Mouse (Mus musculus) cerebellum, adult (tissue): ENCODE measurements around the gene Ccdc30.
A peak's percentile ranks its signal among the peaks of the same experiment; 100 is the strongest.

Source experiments
- ATAC-seq: cut with Nextera tagmentation; 2 replicates; pipeline ENCODE4 v1.9.2; 2017; ENCODE audit warnings: mild to moderate bottlenecking, moderate library complexity, mixed read lengths; ENCODE audit not compliant: insufficient number of reproducible peaks, low FRiP score, low TSS enrichment

The Ccdc30 gene

DNA sequence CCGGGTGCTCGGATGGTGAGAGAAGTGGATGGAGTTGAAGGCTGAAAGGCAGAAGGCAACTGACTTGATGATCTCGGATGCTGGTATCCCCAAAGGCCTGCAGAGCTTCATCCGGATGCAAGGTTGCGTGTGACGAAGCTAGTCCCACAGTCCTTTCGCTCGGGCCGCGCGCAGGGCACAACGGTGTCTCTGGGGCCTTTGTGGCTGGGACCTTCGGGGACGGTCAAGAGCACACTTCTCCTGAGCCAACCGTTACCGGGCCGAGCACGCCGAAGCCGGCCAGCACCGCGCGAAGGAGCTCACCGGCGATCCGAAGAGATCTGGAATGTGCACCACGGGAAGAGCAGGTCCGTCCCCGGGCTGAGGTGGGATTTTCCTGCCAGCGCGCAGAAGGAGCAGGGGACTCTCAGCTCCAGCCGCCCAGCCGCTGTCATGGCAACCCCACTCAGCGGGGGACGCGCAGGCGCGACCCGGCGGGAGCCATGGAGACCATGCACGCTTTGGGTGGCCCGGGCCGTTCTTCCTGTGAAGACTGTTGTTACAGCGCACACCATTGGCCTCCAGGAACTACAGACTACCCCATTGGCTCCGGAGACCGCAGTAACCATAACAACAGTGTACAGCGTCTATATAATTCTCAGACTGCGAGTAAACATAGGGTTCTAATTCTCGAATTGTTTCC, at the start of gene Ccdc30:
TSS of gene Ccdc30 (minus strand) at position 450 of the 682 bp plus-strand sequence.
- peak; percentile 100 for ATAC-seq

DNA sequence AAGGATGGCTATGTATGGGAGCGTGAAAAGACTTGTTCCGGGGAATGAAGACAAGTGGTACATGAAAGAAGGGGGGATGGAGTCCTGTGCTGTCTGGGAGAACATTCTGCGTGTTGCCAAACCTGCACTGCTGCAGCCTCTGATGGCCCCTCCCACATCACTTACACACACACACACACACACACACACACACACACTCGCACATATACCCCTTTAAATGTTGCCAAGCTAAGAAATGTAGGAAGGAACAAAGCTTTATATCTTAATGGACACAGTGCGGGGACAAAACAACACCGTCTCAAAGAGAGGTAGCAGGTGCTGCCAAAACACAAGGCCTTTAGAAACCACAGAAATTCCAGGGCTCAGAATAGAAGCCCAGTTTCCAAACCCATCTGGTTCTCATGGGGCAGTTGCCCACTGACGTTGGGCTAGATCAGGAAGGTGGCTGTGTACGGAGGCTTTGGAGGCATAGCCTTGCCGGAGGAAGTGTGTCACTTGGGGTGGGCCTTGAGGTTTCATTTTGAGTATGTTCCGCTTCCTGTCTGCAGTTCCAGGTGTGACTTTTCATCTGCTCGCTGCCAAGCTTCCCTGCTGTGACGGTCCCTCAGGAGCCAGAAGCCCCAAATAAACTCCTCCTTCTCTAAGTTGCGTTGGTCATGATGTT, 48.6 kb upstream of the Ccdc30 start:
- no peak for ATAC-seq

DNA sequence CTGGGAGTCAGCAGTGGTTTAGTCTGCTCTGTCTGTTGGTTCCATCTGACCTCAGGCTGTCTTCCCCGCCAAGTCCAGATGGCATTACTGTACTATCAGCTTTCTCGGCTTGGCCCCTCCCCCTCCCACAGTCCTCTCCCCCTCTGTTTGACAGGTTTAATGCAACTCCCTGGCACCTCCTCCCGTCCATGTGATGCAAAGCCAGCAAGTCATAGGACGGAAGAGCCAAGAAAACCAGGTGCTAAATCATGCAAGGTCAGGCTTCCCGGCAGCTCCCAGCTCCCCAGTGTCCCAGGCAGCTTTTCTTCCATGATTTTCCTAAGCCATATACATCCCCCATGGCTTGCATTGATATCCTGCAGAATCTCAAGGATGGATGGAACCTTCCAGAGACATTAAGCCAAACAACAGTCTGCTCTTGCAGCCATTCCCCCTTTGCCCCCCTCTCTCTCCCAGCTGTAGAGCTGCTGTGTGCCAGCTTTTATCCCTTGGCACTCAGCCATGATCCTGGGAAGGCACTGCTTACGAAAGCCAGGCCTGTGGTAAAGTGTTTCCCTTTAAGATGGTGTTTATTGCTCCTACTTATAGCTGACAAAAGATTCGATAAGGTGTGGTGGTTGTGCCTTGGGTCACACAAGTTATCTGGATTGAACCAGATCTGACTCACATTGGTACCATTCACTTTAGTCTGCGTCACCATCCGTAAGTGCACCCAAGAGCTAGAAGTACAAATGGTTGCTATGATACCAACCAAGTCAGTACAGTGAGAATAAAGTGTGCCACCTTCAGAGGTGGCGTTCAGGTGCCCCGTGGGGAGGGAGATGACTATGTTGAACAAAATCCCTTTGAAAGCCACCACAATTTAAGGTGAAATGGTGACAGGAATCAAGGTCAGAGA, 47.8 kb upstream of the Ccdc30 start:
- peak; percentile 60 for ATAC-seq

DNA sequence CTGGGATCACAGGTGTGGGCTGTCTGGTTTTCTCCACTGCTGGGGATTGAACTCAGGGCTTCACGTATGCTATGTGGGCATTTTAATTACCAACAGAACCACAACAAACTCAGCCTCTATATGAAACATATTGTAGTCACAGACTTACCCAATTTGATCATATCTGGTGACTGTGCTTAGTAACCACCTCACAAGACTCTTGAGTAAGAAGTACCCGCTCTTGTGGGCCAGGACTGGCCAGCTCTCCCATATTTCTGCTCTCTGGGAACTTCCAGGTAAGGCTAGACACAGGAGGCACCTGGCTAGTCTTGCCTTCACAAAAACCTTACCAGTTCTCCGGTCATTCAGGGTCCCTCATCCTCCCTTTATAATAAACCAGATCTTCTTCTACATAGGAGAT, 47.1 kb upstream of the Ccdc30 start:
- ATAC-seq: no peak

DNA sequence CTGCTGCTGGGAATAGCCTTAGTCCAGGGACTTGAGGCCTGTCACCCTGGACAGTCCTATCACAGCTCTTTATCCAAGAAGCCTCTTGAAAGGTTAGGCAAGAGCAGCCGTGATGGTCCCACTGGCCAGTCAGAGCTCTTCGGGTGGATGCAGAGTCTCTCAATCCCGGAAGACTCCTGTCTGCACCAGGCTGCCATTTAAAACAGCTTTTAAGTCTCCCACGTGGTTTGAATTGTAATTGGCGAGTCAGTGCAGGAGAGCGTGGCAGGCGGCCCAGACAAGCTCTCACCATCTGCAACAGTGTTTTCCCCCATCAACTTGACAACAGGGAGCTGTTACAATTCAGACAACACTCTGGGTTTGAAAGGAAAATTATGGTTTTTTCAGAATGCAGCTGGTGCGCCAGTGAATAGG, 45.4 kb upstream of the Ccdc30 start:
- peak; percentile 75 for ATAC-seq

DNA sequence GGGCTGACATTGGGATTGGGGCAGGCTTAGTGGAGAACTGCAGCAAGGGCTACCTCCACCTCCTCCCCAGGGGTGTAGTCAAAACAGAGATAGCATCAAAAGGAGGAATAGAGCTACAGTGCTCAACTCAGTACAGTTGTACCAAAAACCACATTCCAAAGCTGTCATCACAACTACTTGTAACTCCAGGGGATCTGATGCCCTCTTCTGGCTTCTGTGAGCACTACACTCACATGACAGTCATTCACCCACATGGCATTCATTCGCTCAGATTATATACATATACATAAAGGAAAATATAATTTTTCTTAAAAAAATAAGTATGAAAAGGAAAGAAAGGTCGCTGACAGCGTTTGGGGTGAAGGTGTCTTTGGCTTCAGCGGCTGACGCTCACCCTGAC, 45.0 kb upstream of the Ccdc30 start:
- ATAC-seq: no peak

DNA sequence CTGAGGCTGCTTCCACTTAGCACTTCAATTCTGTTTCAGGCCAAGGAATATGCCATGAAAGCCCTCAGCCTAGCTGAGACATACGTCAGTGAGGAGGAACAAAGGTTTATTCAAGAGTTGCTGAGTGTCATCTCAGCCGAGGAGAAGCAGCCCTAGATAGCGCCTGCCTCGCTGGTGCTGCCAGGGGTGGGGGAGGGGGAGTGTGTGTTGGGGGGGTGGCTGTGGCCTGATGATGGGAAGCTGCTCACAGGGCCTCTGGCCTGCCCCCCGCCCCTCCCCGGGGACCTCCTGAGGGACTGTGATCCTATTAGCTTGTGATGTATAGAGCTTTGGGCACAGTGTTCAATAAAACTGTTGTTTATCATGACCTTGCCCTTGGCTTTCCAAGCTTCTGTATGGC, 38.2 kb upstream of the Ccdc30 start:
- ATAC-seq: no peak

DNA sequence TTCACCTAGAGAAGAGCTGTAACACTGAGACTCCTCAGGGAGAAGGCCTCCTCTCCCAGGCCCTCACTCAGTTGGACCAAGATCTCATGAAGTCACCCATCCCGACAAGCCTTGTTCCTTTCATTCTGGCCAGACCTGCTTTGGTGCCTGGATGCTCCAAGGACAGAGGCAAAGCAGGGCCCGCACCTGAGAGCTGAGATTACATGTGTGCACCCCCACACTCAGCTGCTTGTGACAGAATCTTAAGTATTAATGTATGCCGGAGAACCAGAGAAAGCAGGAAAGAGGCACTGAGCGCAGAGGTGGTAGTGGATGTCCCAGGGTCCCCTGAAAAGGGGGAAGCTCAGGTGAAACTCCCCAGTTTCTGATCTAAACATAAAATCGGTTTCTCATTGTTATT, 37.8 kb upstream of the Ccdc30 start:
- no peak for ATAC-seq

DNA sequence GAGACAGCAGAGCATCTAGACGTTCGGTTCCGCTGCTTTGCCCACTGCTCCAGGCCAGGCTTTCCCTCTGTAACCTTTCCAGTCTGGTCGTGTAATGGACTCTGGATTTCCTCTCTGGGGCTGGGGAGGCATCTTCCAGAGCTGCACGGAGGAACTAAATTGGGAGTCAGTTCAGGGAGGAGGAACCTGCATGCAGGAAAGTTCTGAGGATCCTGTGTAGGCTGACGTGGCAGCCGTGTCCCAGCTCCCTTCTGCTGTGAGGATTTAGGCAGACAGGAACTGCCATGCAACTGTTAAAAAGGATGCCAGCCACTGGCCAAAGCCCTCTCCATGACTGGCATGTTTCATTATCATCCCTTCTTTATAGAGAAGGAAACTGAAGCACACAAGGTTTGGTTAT, 35.1 kb upstream of the Ccdc30 start:
- no peak for ATAC-seq

DNA sequence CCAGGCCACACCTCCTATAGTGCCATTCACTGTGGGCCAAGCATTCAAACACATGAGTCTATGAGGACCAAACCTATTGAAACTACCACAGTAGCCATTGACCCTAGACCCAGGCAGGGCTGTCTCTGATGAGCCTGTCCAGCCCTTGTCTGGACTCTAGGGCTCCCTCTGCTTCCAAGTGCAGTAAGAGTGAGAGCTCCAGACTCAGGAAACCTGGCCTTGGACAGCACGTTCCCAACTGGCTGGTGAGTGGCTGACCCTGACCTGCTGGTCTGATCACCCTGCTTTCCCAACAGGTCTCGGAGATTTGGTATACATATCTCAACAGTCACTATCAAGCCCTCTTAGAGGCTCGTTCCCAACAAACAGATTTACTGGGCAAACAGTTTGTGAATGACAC, 32.5 kb upstream of the Ccdc30 start:
- no peak for ATAC-seq

DNA sequence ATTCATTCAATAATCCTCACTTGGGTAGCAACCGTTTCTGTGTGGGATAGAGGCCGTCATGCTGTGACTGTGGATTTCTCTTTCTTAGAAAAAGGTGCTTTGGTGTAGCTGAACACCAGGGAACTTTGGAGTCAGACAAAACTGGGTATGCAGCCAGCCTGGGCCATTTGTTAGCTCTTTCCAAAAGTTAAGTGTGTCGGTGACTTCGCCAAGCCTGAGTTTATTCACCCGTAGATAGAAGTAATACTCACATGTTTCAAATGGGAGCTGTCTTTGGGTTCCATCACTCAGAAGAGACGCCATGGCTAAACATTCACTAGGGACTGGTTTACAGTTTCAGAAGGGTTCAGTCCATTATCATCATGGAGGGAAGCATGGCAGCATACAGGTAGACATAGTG, 31.9 kb upstream of the Ccdc30 start:
- ATAC-seq: no peak

DNA sequence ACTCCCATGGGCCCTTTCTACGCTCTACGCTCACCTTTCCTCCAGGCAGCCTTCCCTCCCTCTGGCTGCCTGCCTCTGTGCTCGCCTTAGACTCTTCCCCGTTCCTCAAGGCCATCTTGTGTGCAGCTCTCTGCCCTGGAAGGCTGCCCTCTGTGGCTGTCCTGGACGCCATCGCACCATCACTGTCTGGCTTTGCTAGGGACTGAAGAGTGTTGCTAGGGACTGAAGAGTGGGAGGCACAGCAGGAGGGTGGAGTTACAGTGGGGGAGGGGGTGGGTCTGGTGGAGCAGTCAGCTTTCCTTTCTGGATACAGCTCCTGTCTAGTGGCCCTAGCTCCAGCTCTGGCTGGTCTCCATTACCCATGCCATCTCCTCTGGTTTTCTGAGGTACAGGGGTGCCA, 27.2 kb upstream of the Ccdc30 start:
- no peak for ATAC-seq

DNA sequence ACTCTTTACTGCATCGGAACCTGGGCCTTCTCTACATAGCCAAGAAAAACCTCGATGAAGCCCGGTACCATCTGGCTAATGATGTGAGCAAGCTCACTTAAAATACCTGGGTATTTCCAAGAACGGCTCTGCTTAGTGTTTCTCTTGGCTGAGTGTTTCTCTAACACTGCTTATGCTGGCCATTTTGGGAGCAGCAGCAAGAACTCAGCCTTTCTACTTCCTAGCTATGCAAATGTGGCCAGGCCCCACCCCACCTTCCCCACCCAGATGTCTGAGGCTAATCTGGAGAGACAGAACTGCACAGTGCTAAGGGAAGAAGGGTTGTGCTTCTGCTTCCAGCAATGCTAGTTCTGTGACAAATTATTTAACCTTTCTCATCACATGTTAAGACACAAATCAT, 26.5 kb upstream of the Ccdc30 start:
- no peak for ATAC-seq

DNA sequence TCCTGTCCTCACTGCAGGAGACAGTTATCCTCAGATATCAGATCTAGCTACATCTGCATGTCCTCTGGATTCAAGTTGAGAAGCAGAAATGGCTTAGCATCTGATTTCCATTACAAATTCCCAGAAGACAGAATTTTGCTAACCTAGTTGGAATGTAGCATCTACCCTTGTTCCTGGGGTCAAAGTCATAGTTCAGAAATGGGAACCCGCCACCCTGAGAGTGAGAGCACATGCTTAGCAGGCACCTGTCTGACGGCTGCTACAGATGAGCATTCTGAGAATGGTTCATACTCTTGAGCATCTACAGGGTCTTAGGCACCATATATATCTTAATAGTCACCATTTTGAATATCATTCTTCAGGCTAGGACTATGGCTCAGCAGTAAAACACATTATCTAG, 22.6 kb upstream of the Ccdc30 start:
- ATAC-seq: no peak

DNA sequence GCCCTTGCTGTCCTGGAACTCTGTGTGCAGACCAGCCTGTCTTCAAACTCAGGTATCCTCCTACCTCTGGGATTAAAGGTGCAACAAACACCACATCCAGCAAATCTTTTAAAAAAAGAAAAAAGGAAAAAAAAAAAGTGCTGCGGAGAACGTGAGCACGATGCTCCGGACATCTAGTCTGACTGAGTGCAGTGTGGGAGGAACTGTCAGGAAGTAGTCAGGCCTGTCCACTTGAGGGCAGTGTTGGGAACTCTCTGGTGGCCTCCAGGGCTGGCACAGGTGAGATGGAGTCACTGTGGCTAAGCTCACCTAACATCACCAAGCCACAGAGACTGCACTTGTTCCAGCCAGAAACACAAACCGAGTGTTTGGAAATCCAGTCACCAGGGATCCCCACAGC, 15.4 kb upstream of the Ccdc30 start:
- peak; percentile 80 for ATAC-seq

DNA sequence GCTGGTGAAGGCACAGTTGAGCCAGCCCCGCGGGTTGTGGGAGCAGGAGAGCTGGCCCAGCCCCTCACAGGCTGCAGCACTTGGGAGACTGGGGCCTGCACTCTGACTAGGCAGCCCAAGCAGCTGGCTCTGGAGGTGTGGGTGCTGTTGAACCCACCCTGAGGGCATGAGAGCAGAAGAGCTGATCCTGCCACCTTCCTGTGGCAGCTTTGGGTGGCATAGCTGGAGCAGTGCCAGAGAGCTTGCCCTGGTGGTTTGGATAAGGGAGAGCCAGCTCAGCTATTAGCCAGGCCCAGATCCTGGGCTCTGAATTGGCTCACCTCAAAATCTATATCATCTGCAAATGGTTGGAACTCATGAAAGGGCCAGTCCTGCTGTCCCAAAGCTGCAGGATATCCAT, 12.4 kb upstream of the Ccdc30 start:
- no peak for ATAC-seq

DNA sequence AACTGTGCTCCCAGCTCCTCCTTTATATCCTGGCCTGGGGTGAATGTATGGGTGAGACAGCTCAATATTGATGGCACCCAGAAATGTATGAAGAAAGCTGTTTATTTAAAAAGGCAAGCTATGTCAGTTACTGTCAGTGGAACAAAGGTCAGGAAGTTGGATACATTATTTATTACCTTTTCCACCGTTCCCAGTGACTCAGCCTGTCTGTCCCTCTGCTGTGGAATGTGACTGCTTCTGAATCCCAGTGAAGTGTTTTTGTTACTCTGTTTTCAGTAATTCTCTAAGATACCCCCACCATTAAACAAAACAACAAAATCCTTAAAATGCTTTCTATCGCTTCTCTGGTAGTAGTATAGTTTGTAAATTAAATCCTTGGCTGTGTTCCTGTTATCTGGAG, 10.3 kb upstream of the Ccdc30 start:
- ATAC-seq: no peak

DNA sequence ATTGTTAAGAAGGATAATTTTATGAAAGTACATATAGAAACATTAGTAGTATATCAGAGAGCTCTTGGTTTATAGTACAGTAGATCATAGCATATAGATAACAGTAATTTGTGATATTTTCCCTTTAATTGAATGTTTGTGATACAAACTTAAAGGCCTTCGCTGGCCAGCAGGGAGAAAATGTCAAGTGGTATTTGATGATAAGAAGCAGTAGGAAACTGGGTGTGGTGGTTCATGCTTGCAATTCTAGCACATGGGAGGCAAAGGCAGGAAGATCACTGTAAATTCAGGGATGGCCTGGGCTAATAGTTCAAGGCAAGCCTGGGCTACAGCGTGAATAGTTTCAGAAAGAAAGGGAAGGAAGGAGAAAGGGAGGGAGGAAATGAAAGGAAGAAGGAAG, 9.8 kb upstream of the Ccdc30 start:
- ATAC-seq: no peak

DNA sequence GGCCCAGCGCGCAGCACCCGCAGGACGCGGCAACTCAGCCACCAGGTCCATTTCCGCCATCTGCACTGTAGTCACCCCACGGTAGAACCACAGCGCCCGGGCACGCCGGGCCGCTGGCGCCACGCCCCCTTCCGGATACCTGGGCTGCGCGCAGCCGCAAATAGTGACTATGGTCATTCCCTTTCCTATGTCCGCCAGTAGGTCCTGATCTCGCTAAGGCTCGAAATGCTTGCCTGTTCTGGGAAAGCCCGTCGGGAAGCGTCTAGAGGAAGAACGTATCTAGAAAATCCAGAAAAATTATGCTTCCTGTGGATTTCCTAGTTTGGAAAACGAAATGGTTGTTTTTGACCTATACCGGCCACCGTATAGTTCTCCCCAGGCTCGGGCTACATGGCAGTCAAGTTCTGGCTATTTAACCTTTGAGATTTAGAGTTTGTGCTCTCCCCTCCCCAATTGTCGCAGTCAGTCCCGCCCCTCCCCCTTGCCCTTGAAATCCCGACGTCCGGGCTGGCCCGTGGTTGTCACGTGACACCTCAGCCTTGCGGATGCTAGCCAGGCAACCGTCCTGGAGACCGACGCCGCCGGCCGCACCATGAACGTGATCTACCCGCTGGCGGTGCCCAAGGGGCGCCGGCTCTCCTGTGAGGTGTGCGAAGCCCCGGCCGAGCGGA, 7.1 kb upstream of the Ccdc30 start, which contains the start of the genes Ppcs and Zmynd12:
TSS of gene Ppcs (minus strand) at position 127 of the 671 bp plus-strand sequence.
TSS of gene Zmynd12 (plus strand) at position 521 of the 671 bp plus-strand sequence.
- ATAC-seq: peak; percentile 93

DNA sequence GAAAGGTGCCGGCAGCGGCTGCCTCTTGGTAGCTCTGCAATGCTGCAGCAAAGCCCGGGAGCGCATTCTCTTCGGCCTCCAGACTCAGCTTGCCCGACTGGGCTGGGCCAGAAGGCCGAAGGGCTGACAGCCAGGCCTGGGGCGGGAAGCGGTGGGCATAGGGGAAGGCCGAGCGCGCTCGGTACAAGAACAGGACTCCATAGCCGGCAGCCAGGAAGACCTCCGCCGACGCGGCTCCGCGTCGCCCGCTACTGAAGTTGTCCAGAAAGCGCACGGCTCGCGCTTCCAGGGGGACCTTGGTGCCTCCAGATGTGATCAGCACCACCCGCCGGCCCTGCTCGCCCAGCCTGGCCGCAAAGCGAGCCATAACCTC, 6.6 kb upstream of the Ccdc30 start:
- peak; percentile 22 for ATAC-seq

DNA sequence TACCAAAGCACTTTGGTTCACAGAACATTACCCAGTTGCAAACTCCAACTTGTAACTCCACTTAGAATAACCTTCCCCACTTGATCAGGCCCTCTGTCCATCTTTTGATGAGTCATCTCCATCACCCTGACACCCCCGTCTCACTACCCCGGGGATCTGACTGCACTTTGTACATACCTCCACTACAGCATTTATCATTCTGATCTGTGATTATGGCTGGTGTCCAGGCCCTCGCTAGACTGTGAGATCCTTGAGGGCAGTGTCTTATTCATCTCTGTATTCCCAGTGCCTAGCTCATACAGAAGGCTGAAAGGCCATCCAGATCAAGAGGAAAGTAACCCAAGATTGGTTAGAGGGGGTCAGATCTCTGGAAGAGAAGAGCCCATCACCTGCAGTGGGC, 5.9 kb upstream of the Ccdc30 start:
- no peak for ATAC-seq
